Mouse (Mus musculus): ENCODE results near the gene Hlcs. TPM values are rescaled to one million over a fixed set of nuclear protein-coding genes. Genes with fewer than 3 reads are reported as not detected.

The Hlcs gene
- polyA plus RNA-seq (2015; fragmentation: Nextera tagmentation; extraction: Ambion mirVana), result 5.6 and 5.9 TPM in 2 replicates

DNA sequence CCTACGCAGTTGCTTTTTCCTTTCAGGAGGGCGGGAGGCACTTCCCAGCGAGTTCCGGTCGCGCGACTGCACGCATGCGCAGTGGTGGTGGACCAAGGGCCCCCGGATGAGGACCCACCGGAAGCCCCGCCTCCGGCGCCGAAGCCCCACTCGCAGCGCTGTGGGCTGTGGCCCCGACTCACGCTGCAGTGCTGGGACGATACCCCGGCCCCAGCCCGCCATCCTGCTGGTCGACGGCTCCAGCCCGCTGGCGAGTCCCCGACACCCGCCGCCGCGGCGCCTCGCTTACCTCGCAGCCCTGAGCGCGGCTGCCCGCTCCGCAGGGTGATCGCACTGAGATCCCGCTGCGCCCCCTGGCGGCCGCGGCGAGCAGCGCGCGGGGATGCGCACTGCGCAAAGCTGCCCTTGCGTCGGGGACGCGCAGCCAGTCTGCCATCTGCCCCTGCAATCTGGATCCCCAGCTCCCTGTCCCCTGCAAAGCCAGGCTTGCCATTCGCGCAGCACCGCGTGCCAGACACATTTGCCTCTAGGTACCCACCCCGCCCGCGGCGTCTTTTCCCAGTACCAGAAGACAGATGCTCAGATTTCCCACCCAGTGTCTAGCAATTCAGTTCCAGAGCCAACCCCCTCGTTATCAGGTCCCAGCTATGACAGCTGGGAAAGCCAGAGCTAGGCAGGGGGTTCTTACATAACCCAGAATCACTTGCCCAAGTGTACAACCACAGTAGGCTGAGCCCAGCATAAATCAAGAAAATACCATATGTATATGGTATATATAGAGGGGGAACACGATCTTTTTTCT lies at the start of gene Hlcs:
Hlcs (minus strand) TSS at position 343 of the 802 bp plus-strand sequence.

DNA sequence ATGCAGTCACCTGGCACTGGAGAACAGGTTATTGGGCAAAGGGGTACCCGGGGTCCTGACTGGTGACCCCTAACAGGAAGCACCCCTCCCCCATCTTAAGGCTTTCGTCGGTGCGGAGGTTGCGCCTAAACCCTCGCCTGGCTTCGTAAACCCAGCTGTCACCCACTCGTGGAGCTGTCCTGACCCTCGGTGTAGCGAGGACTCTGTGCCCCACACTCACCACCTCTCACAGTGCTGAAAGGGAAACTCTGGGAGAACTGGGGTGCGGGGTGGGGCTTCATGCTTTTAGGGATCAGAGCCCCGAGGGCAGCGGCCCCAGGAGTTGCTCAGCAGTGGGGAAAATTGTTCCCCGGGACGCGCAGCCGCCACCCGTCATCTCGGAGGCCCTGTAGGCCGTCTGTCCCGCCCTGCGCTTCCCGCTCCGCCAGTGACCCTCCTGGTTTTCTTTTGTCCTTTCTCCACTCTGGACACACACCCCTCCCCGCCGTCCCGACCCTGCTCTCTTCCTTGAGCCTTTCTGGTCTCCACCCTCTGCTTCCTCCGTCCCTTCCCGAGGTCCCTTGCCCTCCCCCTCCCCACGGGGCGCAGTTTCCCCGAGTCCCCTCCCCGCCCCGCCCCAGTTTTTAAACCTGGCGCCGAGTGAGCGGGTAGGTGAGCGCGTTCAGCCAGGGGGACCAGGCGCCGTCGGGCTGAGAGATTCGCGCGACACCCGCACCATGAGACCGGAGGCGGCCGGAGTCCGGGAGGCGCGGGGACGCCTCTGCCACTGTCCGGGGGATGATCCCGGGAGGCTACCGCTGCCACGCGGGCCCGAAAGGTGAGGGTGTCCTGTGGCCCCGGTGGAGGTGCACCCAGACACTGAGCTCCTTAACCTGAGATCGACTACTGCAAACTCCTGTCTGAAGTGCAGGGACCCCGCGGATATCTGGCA lies 14.7 kb upstream of the Hlcs start, which contains the start of gene Ripply3:
Ripply3 (plus strand) TSS at position 640 of the 931 bp plus-strand sequence.

DNA sequence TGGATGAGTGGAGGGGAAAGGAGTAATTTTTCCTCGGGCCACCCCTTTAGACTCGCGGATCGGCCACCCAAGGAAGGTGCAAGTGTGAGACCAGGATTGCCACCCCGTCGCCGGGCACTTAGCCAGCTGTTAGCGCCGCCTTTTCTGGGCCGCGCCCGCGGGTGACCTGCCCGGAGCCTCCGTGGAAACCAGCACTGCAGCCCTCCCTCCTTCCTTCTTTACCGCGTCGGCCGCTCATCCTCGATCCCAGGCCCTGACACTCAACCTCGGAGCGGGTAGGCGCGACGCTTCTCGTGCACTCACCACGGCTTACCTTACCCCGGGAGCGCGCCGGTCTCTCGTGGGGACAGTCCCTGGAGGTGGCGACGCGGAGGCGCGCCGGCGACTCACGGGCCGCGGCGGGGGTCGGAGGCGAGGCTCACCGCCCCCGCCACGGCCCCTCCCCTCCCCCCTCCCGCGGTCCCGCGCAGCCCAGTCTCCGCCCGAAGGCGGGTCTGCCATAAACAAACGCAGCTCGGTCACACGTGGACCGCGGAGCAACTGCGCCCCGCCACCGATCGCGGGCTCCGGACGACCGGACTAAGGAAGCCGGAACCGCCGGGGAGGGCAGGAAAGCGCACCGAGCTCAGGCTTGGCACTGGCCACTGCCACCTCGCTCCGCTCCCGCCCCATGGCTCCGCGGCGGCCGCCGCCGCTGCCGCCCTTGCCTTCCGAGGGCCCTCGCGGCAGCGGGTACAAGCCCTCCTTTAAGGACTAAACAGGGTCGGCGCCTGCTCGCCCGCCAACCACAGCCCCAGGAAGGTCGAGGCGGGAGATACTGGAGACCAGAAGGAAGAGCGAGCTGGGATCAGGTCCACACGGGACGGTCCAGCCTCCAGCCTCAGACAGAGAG lies 228.4 kb downstream of the Hlcs start, which contains the start of gene Sim2:
Sim2 (plus strand) TSS at position 221 of the 892 bp plus-strand sequence.

Small RNA genes within 50 kb of the gene (microRNA-seq; reads per million reads assigned to microRNA genes)
- 0 reads per million in 2 experiments for gene Gm23062

Other genes with a start within 250 kb of the Hlcs start
- 2.7 and 2.8 TPM in 2 replicates for gene Sim2, start 228.6 kb downstream of the Hlcs start, polyA plus RNA-seq (2015; fragmentation: Nextera tagmentation; extraction: Ambion mirVana)
- 7.0 and 8.9 TPM in 2 replicates for gene Ripply3, start 14.8 kb upstream of the Hlcs start, polyA plus RNA-seq (2015; fragmentation: Nextera tagmentation; extraction: Ambion mirVana)
- gene Ttc3, start 57.0 kb upstream of the Hlcs start, polyA plus RNA-seq (2015; fragmentation: Nextera tagmentation; extraction: Ambion mirVana), result 173 and 196 TPM in 2 replicates
- 355 and 440 TPM in 2 replicates for gene Pigp, start 58.3 kb upstream of the Hlcs start, polyA plus RNA-seq (2015; fragmentation: Nextera tagmentation; extraction: Ambion mirVana)
- 29.9 and 36.1 TPM in 2 replicates for gene Vps26c, start 213.3 kb upstream of the Hlcs start, polyA plus RNA-seq (2015; fragmentation: Nextera tagmentation; extraction: Ambion mirVana)